Mouse (Mus musculus): ENCODE measurements around the gene Dusp7.

DNA sequence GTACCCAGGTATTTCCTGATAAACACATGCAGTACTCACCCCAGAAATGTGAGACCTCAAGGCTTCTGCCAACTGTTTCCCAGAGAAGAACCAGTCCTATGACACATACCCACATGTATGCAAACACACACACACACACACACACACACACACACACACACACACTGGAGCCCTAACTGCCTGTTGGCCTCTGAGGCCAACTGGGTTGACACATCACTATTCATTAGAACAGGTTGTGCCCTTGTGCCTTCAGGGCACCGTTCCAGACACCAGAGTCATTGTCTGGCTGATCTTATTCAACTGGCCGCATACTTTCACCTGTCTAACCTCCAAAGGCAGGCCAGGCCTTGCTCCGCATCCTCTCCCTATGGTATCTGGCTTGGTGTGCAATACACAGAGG, 43.8 kb downstream of the Dusp7 start:
- TF ChIP-seq TAL1 (IDR thresholded peaks at IDR 0.05; ENCODE audit: low read length), result no peak
- no peak for TF ChIP-seq GATA1 (IDR thresholded peaks at IDR 0.05; ENCODE audit: low read length)

Data from erythroblast, embryonic 14.5 days (primary cell).